In genomic region chr16:50756696-50757095, GRCm38 (mm10) we compare ENCODE assay signal across 9 mouse cellular contexts.
A peak's percentile ranks its signal among the peaks of the same experiment; 100 is the strongest.
DNase-seq lines count a peak whose midpoint lies in the region; ATAC-seq lines count a peak whose summit lies in the region.
"Had no signal": no experiment of that assay in that cellular context is flagged by ENCODE, and none has a peak within 500 bp of the region (broad histone marks: within the 10 kb centered on the region; RNA-seq: fewer than 3 reads in every experiment).

No protein-coding gene starts in this region.

- H3K4me1 ChIP-seq in forebrain, embryonic 11.5 days (replicated peaks; ENCODE audit: control insufficient read depth, insufficient read depth, low read length) = no peaks in the 10 kb centered on the region
- peaks cover 15% of the 10 kb centered on the region for H3K4me1 ChIP-seq in forebrain, embryonic 10.5 days

- DNase-seq in forebrain, embryonic 11.5 days (ENCODE audit: low spot score) = peak; percentile 59
- DNase-seq in forebrain, embryonic 10.5 days (ENCODE audit: extremely low spot score, low spot score) = no peak
- DNase-seq in 3134 (ENCODE audit: extremely low read depth, insufficient read length, low spot score) (peak; percentile 55), ZHBTc4 (ENCODE audit: low read depth, low spot score) (peak; percentile 80)
- peak; percentile 46 for DNase-seq in gastrocnemius, postnatal 10 days
- peak; percentile 39 for DNase-seq in lung, postnatal 25 days (ENCODE audit: low spot score)
- DNase-seq in left cerebral cortex, adult 11 months (ENCODE audit: low spot score) = no peak
- DNase-seq in layer of hippocampus, adult 8-10 months (ENCODE audit: low spot score in 2 of 2) = no peak

- no peaks in the 10 kb centered on the region for H3K36me3 ChIP-seq in forebrain, embryonic 11.5 days (ENCODE audit: control insufficient read depth, insufficient read depth, low read length)
- no peaks in the 10 kb centered on the region for H3K36me3 ChIP-seq in forebrain, embryonic 10.5 days (replicated peaks)
- H3K36me3 ChIP-seq: limb, embryonic 13.5 days had no signal

- no peak overlapping the region for H3K27ac ChIP-seq in forebrain, embryonic 11.5 days (ENCODE audit: low read depth, low read length)
- no peak overlapping the region for H3K27ac ChIP-seq in forebrain, embryonic 10.5 days
- H3K27ac ChIP-seq: limb, embryonic 13.5 days had no signal

- H3K9ac ChIP-seq in forebrain, embryonic 11.5 days (ENCODE audit: low read length) = no peak overlapping the region
- H3K9ac ChIP-seq: limb, embryonic 13.5 days had no signal

- H3K4me3 ChIP-seq in forebrain, embryonic 11.5 days (ENCODE audit: low read depth, low read length) = no peak overlapping the region
- no peak overlapping the region for H3K4me3 ChIP-seq in forebrain, embryonic 10.5 days
- H3K4me3 ChIP-seq: limb, embryonic 13.5 days had no signal

- no peak overlapping the region for H3K4me2 ChIP-seq in forebrain, embryonic 11.5 days (ENCODE audit: low read depth, low read length, severe bottlenecking)
- H3K4me2 ChIP-seq: limb, embryonic 13.5 days had no signal

- ATAC-seq in forebrain, embryonic 11.5 days (replicated peaks; ENCODE audit: low FRiP score) = no peak

- H3K27me3 ChIP-seq in forebrain, embryonic 11.5 days (ENCODE audit: control insufficient read depth, insufficient read depth, low read length) = no peaks in the 10 kb centered on the region
- no peaks in the 10 kb centered on the region for H3K27me3 ChIP-seq in forebrain, embryonic 10.5 days (ENCODE audit: poor library complexity, severe bottlenecking)
- H3K27me3 ChIP-seq: limb, embryonic 13.5 days had no signal

- H3K9me3 ChIP-seq in forebrain, embryonic 11.5 days (ENCODE audit: control insufficient read depth, low read length) = no peaks in the 10 kb centered on the region
- no peaks in the 10 kb centered on the region for H3K9me3 ChIP-seq in forebrain, embryonic 10.5 days
- H3K9me3 ChIP-seq: limb, embryonic 13.5 days had no signal

- WGBS in forebrain, embryonic 11.5 days = 47% methylated on average over 4 of the region's 4 CpGs
- WGBS in forebrain, embryonic 10.5 days = 44% methylated on average over 4 of the region's 4 CpGs

Comparison
In these comparisons a context has a peak if more than half of its experiments do, and no peak if none do; other contexts are left out.
1. DNase-seq: peak in forebrain, embryonic 11.5 days (single experiment), 3134 (single experiment), ZHBTc4 (single experiment), gastrocnemius, postnatal 10 days (single experiment) and lung, postnatal 25 days (single experiment); none in forebrain, embryonic 10.5 days (single experiment), left cerebral cortex, adult 11 months (single experiment) and layer of hippocampus, adult 8-10 months (0 of 2).